Mouse (Mus musculus) midbrain, embryonic 14.5 days (tissue): Measurements from ENCODE around the gene Mfsd4b1. TPM values are rescaled to one million over a fixed set of nuclear protein-coding genes. Genes with fewer than 3 reads are reported as not detected.

ENCODE experiments used
- ATAC-seq: fragments of 200-750 bp; cut with Nextera tagmentation; 2 replicates; pipeline ENCODE4 v1.8.0; 2017; ENCODE audit warnings: moderate number of reproducible peaks, moderate library complexity; ENCODE audit not compliant: low FRiP score, low TSS enrichment
- DNase-seq: peaks from one replicate; pipeline ENCODE4 v3.0.0-alpha.2; 2015
- H3K27ac ChIP-seq: fragments of 300-500 bp; sonication (generic); replicated peaks from 2 replicates; pipeline ENCODE4 v1.5.1; 2014; ENCODE audit warnings: mild to moderate bottlenecking, low read depth, low read length, moderate library complexity
- H3K27me3 ChIP-seq: fragments of 300-500 bp; sonication (generic); 2 replicates; pipeline ENCODE4 v1.6.1; 2014; ENCODE audit warnings: low read length, control low read depth, mixed read lengths; ENCODE audit not compliant: control insufficient read depth, insufficient read depth
- H3K36me3 ChIP-seq: fragments of 300-500 bp; sonication (generic); 2 replicates; pipeline ENCODE4 v1.6.1; 2014; ENCODE audit warnings: low read length, control low read depth; ENCODE audit not compliant: control insufficient read depth, insufficient read depth
- H3K4me1 ChIP-seq: fragments of 300-500 bp; sonication (generic); 2 replicates; pipeline ENCODE4 v1.6.1; 2014; ENCODE audit warnings: mild to moderate bottlenecking, antibody characterized with exemption, low read length, control low read depth; ENCODE audit not compliant: control insufficient read depth, insufficient read depth
- H3K4me2 ChIP-seq: fragments of 300-500 bp; sonication (generic); 2 replicates; pipeline ENCODE4 v1.6.1; 2014; ENCODE audit warnings: mild to moderate bottlenecking, low read length, moderate library complexity
- H3K4me3 ChIP-seq: fragments of 300-500 bp; sonication (generic); replicated peaks from 2 replicates; pipeline ENCODE4 v1.5.1; 2014; ENCODE audit warnings: low read depth, low read length
- H3K9ac ChIP-seq: fragments of 300-500 bp; sonication (generic); replicated peaks from 2 replicates; pipeline ENCODE4 v1.6.1; 2014; ENCODE audit warnings: mild to moderate bottlenecking, low read length, moderate library complexity
- H3K9me3 ChIP-seq: fragments of 300-500 bp; sonication (generic); 2 replicates; pipeline ENCODE4 v1.6.1; 2016; ENCODE audit warnings: low read length, control low read depth, mixed read lengths; ENCODE audit not compliant: control insufficient read depth
- WGBS: fragments of 180-500 bp; shearing (Covaris S2); extraction: QIAGEN DNeasy Blood & Tissue Kit; methylation state at CpG from one replicate; pipeline ENCODE4 v1.1.7; 2014; 5-methylcytosine and 5-hydroxymethylcytosine counted together
- polyA plus RNA-seq: library from polyadenylated mRNA; unstranded; fragments of >200 nt; fragmentation: Nextera tagmentation; extraction: Ambion mirVana; gene quantifications from 2 replicates; pipeline ENCODE4 v1.2.1, GENCODE M21; 2014

The Mfsd4b1 gene
- polyA plus RNA-seq, 1 experiment from 2014 or later = 0.50 TPM

GRCm38 (mm10) chr10:40000746-40001145 lies 24.3 kb downstream of the Mfsd4b1 start:
- Histone ChIP-seq H3K4me2 (no peak overlapping the region), H3K27ac (no peak overlapping the region), H3K9ac (no peak overlapping the region), H3K4me1 (no peaks in the 10 kb centered on the region), H3K9me3 (no peaks in the 10 kb centered on the region), H3K27me3 (no peaks in the 10 kb centered on the region), H3K4me3 (no peak overlapping the region), H3K36me3 (no peaks in the 10 kb centered on the region)
- no peak for DNase-seq
- 90% methylated on average over 2 of the region's 2 CpGs for WGBS
- no peak for ATAC-seq

- H3K4me3 ChIP-seq = no peak overlapping the region
- H3K9ac ChIP-seq = no peak overlapping the region
- H3K27me3 ChIP-seq = no peaks in the 10 kb centered on the region
- no peaks in the 10 kb centered on the region for H3K4me1 ChIP-seq
- no peak for ATAC-seq
- no peak overlapping the region for H3K4me2 ChIP-seq
- H3K36me3 ChIP-seq = no peaks in the 10 kb centered on the region
- H3K9me3 ChIP-seq = no peaks in the 10 kb centered on the region
- DNase-seq = no peak
- WGBS = 85% methylated on average over 4 of the region's 4 CpGs
- no peak overlapping the region for H3K27ac ChIP-seq
Observed at GRCm38 (mm10) chr10:39991155-39991554, 33.9 kb downstream of the Mfsd4b1 start.

GRCm38 (mm10) chr10:39986466-39986865 lies 38.6 kb downstream of the Mfsd4b1 start, which contains the start of gene Mfsd4b5:
Mfsd4b5 (minus strand) TSS chr10:39986646.
- no peak within 1 kb of the TSS for H3K4me3 ChIP-seq
- H3K4me2 ChIP-seq = no peak within 1 kb of the TSS
- no peak for ATAC-seq
- no peaks in the 10 kb centered on the region for H3K4me1 ChIP-seq
- H3K36me3 ChIP-seq = no peaks in the 10 kb centered on the region
- no peaks in the 10 kb centered on the region for H3K9me3 ChIP-seq
- no peak within 1 kb of the TSS for H3K27ac ChIP-seq
- 91% methylated on average over 12 of the region's 12 CpGs for WGBS
- H3K9ac ChIP-seq = no peak within 1 kb of the TSS
- no peak for DNase-seq
- H3K27me3 ChIP-seq = no peaks in the 10 kb centered on the region

- DNase-seq (no peak), ATAC-seq (no peak)
- H3K27me3 ChIP-seq = no peaks in the 10 kb centered on the region
- H3K36me3 ChIP-seq = no peaks in the 10 kb centered on the region
- no peak overlapping the region for H3K9ac ChIP-seq
- H3K27ac ChIP-seq = no peak overlapping the region
- H3K4me3 ChIP-seq = no peak overlapping the region
- H3K9me3 ChIP-seq = peaks cover 5% of the 10 kb centered on the region; the same call in 1 of the 2 replicates
- no peak overlapping the region for H3K4me2 ChIP-seq
- WGBS = 77% methylated on average over 5 of the region's 5 CpGs
- H3K4me1 ChIP-seq = no peaks in the 10 kb centered on the region
Observed at GRCm38 (mm10) chr10:39982604-39983003, 42.5 kb downstream of the Mfsd4b1 start.

GRCm38 (mm10) chr10:39978231-39978630 lies 46.8 kb downstream of the Mfsd4b1 start:
- H3K4me3 ChIP-seq = no peak overlapping the region
- DNase-seq (no peak), ATAC-seq (no peak)
- H3K9me3 ChIP-seq = peaks cover 7% of the 10 kb centered on the region; the same call in 1 of the 2 replicates
- no peaks in the 10 kb centered on the region for H3K36me3 ChIP-seq
- no peak overlapping the region for H3K27ac ChIP-seq
- H3K27me3 ChIP-seq = no peaks in the 10 kb centered on the region
- H3K4me2 ChIP-seq = no peak overlapping the region
- WGBS = 88% methylated on average over 1 of the region's 1 CpGs
- no peak overlapping the region for H3K9ac ChIP-seq
- no peaks in the 10 kb centered on the region for H3K4me1 ChIP-seq

- H3K9ac ChIP-seq = no peak overlapping the region
- no peak overlapping the region for H3K4me2 ChIP-seq
- H3K27ac ChIP-seq = no peak overlapping the region
- ATAC-seq (no peak), DNase-seq (no peak)
- H3K27me3 ChIP-seq = no peaks in the 10 kb centered on the region
- WGBS = 96% methylated on average over 4 of the region's 4 CpGs
- H3K9me3 ChIP-seq = peaks cover 7% of the 10 kb centered on the region; the same call in 1 of the 2 replicates
- no peak overlapping the region for H3K4me3 ChIP-seq
- no peaks in the 10 kb centered on the region for H3K36me3 ChIP-seq
- H3K4me1 ChIP-seq = no peaks in the 10 kb centered on the region
Observed at GRCm38 (mm10) chr10:39977346-39977745, 47.7 kb downstream of the Mfsd4b1 start.

- H3K9ac ChIP-seq = no peak overlapping the region
- no peaks in the 10 kb centered on the region for H3K36me3 ChIP-seq
- peaks cover 7% of the 10 kb centered on the region; the same call in 1 of the 2 replicates for H3K9me3 ChIP-seq
- no peak for ATAC-seq
- H3K4me3 ChIP-seq = no peak overlapping the region
- H3K4me2 ChIP-seq = no peak overlapping the region
- H3K27me3 ChIP-seq = no peaks in the 10 kb centered on the region
- no peak overlapping the region for H3K27ac ChIP-seq
- WGBS = 49% methylated on average over 2 of the region's 2 CpGs
- DNase-seq = no peak
- no peaks in the 10 kb centered on the region for H3K4me1 ChIP-seq
Observed at GRCm38 (mm10) chr10:39975771-39976170, 49.3 kb downstream of the Mfsd4b1 start.

GRCm38 (mm10) chr10:39974982-39975381 lies 50.1 kb downstream of the Mfsd4b1 start:
- no peaks in the 10 kb centered on the region for H3K4me1 ChIP-seq
- no peak overlapping the region for H3K27ac ChIP-seq
- 67% methylated on average over 11 of the region's 11 CpGs for WGBS
- H3K4me2 ChIP-seq = no peak overlapping the region
- DNase-seq (no peak), ATAC-seq (no peak)
- H3K9ac ChIP-seq = no peak overlapping the region
- H3K9me3 ChIP-seq = peaks cover 7% of the 10 kb centered on the region; the same call in 1 of the 2 replicates
- H3K27me3 ChIP-seq = no peaks in the 10 kb centered on the region
- no peak overlapping the region for H3K4me3 ChIP-seq
- H3K36me3 ChIP-seq = no peaks in the 10 kb centered on the region

- no peak overlapping the region for H3K4me2 ChIP-seq
- H3K4me3 ChIP-seq = no peak overlapping the region
- ATAC-seq (no peak), DNase-seq (no peak)
- H3K27me3 ChIP-seq = no peaks in the 10 kb centered on the region
- no peak overlapping the region for H3K9ac ChIP-seq
- H3K36me3 ChIP-seq = no peaks in the 10 kb centered on the region
- H3K27ac ChIP-seq = no peak overlapping the region
- 86% methylated on average over 3 of the region's 3 CpGs for WGBS
- no peaks in the 10 kb centered on the region for H3K4me1 ChIP-seq
- H3K9me3 ChIP-seq = no peaks in the 10 kb centered on the region
Observed at GRCm38 (mm10) chr10:39967512-39967911, 57.6 kb downstream of the Mfsd4b1 start.
